Mouse (Mus musculus) embryo, embryonic 10.5 days (tissue): ENCODE measurements at regions not wholly inside any gene's neighbourhood (a gene's known extent, or its start where the extent isn't known, plus 50 kb on each side); places are given as distances from the start of the nearest gene placed in this dataset.

Experiments
- DNase-seq: peaks from one replicate; pipeline ENCODE4 v3.0.0-alpha.2; 2015; ENCODE audit warnings: low spot score

- peak; percentile 86 for DNase-seq
Observed at GRCm38 (mm10) chr1:51644399-51644798, 166.2 kb upstream of the Nabp1 start.

GRCm38 (mm10) chr1:51643640-51644039, 165.4 kb upstream of the Nabp1 start:
- DNase-seq = no peak

- DNase-seq = no peak
Observed at GRCm38 (mm10) chr1:51638519-51639302, 160.5 kb upstream of the Nabp1 start.

- no peak for DNase-seq
Observed at GRCm38 (mm10) chr1:51635881-51636515, 157.8 kb upstream of the Nabp1 start.

GRCm38 (mm10) chr1:51633795-51634194, 155.6 kb upstream of the Nabp1 start:
- no peak for DNase-seq

DNA sequence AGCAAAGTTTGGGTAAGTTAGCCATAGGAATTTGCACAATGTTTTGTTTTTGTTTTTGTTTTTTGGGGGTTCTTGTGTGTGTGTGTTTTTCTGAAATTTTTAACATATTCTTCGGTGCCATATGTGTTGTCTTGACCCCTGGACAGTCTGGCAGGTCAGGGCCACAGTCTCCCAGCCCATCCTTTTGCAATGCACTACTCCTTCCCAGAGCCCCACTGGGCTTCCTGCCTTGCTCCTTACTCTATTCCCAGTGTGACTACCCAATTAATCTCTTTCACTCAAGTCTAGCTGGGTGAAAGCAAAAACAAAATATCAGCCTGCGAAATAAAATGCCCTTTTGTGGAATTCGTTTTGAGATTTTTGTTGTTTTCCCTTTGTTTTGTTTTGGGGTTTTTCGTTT, 154.6 kb upstream of the Nabp1 start:
- DNase-seq = no peak

- DNase-seq = no peak
Observed at GRCm38 (mm10) chr1:51629848-51630247, 151.6 kb upstream of the Nabp1 start.

- DNase-seq = no peak
Observed at GRCm38 (mm10) chr1:51628137-51628793, 150.0 kb upstream of the Nabp1 start.

GRCm38 (mm10) chr1:51626303-51626702, 148.1 kb upstream of the Nabp1 start:
- no peak for DNase-seq

DNA sequence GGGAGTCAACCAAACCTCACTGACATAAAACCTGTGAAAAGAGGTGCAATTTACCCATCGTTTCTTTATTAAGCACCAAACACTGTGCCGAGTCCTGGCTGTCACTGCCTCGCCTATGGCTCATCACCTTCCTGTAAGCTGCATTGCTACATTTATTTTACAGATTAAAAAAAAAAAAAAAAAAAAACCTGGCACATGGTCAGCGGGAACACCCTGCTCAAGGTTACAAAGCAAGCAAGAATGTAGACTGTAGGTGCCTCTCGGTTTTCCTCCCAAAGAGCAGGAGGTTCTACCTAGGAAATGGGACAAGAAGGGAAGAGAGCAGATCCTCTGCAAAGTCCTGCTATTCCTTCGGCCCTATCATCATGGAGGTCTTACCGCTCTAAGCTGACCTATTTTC, 146.9 kb upstream of the Nabp1 start:
- no peak for DNase-seq

GRCm38 (mm10) chr1:51624551-51624950, 146.3 kb upstream of the Nabp1 start:
- DNase-seq = no peak

DNA sequence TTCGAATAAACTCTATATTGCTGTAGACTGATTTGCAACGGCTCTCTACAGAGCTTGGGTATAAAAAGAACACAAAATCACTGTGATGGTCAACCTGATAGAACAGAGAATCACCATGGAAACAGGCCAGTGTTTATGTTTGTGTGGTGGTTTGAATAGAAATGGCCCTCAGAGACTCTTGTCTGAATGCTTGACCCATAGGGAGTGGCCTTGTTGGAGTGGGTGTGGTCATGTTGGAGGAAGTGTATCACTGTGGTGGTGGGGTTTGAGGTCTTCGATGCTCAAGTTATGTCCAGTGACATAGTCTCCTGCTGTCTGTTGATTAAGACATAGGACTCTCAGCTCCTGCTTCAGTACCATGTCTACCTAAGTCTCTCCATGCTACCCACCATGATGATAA, 144.8 kb upstream of the Nabp1 start:
- DNase-seq = no peak

- DNase-seq = no peak
Observed at GRCm38 (mm10) chr1:51622181-51622862, 144.1 kb upstream of the Nabp1 start.

DNA sequence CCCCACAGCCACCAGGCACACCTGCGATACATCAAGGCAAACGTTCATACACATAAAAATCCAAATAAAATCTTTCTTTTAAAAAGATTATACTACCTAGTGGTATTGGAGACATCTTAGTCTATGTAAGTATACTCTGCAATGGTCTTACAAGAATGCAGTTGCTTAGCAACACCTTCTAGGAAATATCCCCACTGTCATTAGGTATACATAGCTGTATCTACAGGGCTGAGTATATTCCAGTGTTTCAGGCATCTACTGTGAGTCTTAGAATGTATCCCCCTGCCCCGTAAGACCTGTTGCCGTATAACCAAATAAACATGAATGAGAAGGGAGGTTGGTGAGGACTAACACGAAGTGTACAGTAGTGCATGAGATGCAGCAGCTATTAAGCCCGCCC, 142.8 kb upstream of the Nabp1 start:
- DNase-seq = no peak

DNA sequence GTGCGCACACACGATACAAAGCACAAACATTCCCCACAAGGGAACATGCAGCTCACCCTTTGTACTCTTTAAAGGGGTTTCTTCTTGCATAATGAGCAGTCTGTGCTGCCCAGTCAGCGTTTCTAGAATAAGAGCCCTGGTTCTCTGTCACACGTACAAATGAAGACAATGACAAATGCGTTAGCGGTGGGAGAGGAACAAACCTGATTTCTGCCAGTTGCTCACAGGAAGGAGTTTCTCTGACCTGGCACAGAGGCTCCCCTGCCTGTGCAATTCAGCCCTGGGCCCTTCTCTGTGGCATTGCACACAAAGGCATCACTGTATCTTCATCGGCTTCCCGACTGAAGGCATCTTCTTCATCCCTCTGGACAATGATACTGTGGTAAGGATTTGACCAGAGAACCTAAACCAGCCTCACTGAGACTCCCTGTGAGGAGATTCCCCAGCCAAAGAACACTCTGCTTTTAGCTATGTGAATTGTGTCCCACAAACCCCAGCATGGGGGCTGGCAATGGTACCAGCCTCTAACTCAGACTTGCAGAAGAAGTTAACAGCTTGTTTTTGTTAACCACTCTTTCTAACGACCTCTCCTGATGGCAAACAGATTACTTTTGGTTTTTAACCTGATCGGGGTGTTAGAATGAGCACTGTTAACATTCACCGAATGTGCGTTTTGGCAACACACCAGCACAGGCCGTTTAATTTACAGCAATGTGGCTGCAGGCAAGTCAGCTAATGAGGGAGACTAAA, 139.5 kb upstream of the Nabp1 start:
- peak; percentile 52 for DNase-seq

- DNase-seq = no peak
Observed at GRCm38 (mm10) chr1:51616091-51616490, 137.9 kb upstream of the Nabp1 start.

GRCm38 (mm10) chr1:51615523-51615922, 137.3 kb upstream of the Nabp1 start:
- DNase-seq = peak; percentile 72

- no peak for DNase-seq
Observed at GRCm38 (mm10) chr1:51614700-51615099, 136.5 kb upstream of the Nabp1 start.

GRCm38 (mm10) chr1:51609295-51609694, 131.1 kb upstream of the Nabp1 start:
- no peak for DNase-seq

DNA sequence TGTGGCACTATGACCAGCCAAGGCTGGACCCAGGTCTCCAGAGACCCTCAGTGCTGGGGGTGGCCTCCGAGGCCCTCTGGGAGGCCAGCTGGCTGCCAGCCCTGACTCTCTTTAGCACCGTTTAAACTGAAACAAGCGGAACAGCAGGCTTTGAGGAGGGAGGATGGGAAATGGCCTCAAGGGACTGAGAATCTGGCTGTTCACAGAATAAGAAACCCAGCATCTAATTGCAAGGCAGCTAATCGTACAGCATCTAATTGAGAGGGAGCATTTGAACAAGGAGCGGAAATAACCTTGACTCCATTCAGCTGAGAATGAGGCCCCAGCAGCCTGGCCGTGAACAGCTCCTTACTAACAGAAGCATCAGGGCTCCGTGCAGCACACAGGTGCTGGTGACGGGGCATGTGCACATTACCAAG, 129.2 kb upstream of the Nabp1 start:
- DNase-seq = peak; percentile 33

DNA sequence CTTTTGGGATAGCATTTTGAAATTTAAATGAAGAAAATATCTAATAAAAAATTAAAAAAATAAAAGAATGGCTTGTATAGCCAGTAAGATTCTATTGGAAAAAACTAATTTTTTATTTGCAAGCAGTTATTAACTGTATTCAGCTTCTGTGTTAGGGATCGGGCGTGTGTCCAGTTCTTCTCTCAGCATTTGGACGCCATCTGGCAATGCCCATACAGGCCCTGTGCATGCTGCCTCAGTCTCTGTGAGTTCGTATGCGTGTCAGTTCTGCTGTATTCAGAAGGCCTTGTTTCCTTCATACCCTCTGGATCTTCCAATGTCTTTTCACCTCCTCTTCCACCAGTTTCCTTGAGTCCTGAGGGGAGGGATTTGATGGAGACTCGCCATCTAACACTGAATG, 123.8 kb upstream of the Nabp1 start:
- no peak for DNase-seq

DNA sequence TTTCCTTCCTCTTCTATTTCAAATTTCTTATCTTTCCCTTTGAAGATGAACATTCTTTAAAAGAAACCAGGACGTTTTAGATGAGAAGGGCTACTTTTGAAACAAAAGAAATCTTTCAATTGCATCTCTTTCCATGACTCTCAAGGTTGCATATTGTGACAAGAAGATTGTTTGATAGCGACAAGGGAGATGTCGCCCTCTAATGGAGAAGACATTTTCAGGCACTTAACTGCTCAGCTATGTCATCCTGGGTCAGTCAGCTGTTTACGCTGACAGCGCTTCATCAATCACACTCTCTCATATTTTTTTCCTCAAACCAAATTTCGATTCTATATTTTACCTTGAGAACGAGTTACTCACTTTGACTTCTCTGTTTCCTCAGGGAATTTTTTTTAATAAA, 122.2 kb upstream of the Nabp1 start:
- peak; percentile 70 for DNase-seq
